Mouse (Mus musculus) forebrain, embryonic 10.5 days (tissue): ENCODE results near the gene Ubac2. TPM values are rescaled to one million over a fixed set of nuclear protein-coding genes. Genes with fewer than 3 reads are reported as not detected.
A peak's percentile ranks its signal among the peaks of the same experiment; 100 is the strongest.

Source experiments
- DNase-seq: peaks from one replicate; pipeline ENCODE4 v3.0.0-alpha.2; 2017; ENCODE audit warnings: low spot score; ENCODE audit errors: extremely low spot score
- H3K27ac ChIP-seq: fragments of 300-500 bp; sonication (generic); 2 replicates; pipeline ENCODE4 v1.5.1; 2016; ENCODE audit warnings: mild to moderate bottlenecking
- H3K27me3 ChIP-seq: fragments of 300-500 bp; sonication (generic); 2 replicates; pipeline ENCODE4 v1.6.1; 2016; ENCODE audit warnings: mild to moderate bottlenecking; ENCODE audit not compliant: poor library complexity, severe bottlenecking
- H3K36me3 ChIP-seq: fragments of 300-500 bp; sonication (generic); replicated peaks from 2 replicates; pipeline ENCODE4 v1.6.1; 2016; ENCODE audit warnings: mild to moderate bottlenecking, moderate library complexity
- H3K4me1 ChIP-seq: fragments of 300-500 bp; sonication (generic); 2 replicates; pipeline ENCODE4 v1.6.1; 2016
- H3K4me3 ChIP-seq: fragments of 300-500 bp; sonication (generic); 2 replicates; pipeline ENCODE4 v1.5.1; 2016; ENCODE audit warnings: mild to moderate bottlenecking, moderate library complexity
- H3K9me3 ChIP-seq: fragments of 300-500 bp; sonication (generic); 2 replicates; pipeline ENCODE4 v1.6.1; 2016; ENCODE audit warnings: mild to moderate bottlenecking, moderate library complexity
- WGBS: fragments of 180-500 bp; shearing (Covaris S2); methylation state at CpG from one replicate; pipeline ENCODE4 v1.1.7; 2016; 5-methylcytosine and 5-hydroxymethylcytosine counted together
- polyA plus RNA-seq: library from polyadenylated mRNA; unstranded; fragments of >200 nt; fragmentation: Nextera tagmentation; extraction: Ambion mirVana; gene quantifications from 2 replicates; pipeline ENCODE4 v1.2.1, GENCODE M21; 2016

The Ubac2 gene
- polyA plus RNA-seq, 1 experiment from 2014 or later = 80.7 TPM

DNA sequence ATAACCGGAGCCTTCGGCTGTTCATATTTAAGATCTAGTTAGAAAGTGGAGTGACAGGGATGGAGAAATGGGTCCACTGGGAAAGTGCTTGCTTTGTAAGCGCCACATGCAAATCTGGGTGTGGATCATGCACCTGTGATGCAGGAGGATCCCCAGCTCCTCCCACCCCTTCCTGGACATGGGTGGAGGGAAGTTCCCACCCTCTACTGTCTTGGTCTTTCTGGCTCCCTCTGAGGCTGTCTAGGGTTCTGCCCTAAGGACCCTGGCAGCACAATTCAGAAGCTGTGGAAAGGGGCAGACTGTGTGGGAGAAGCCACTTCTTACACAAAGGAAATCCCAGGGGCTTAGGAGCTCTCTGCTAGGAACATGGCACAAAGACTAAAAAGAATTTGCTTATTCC lies 53.2 kb downstream of the Ubac2 start:
- Histone ChIP-seq H3K4me1 (0 out of 2 replicates have a peak, but pooled peaks cover 2% of the 10 kb centered on the region), H3K36me3 (peaks cover 31% of the 10 kb centered on the region), H3K9me3 (peaks cover 11% of the 10 kb centered on the region), H3K27ac (peak overlapping the region; percentile 40; the same call in 1 of the 2 replicates), H3K4me3 (no peak overlapping the region), H3K27me3 (no peaks in the 10 kb centered on the region)
- no peak for DNase-seq
- WGBS = 91% methylated on average over 3 of the region's 3 CpGs

DNA sequence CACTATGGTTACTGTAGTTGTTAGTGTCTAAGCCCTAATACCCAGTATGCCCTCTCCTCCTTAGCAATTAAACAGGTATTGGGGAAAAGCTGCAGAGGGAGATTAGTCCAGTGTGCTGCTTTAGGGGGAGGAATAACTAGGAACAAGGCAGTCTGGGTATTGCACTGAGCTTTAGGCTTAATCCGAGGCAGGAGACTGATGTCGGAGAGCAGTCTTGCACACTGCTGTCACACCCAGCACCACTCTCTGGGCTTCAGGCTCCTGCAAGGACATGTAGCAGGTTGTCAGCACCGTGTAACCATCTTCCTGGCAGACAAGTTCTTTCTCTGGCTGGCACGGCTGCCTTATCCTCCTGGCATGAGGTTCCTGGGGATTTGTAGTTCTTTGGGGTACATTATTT lies 53.8 kb downstream of the Ubac2 start:
- Histone ChIP-seq H3K36me3 (peaks cover 34% of the 10 kb centered on the region), H3K4me1 (0 out of 2 replicates have a peak, but pooled peaks cover 2% of the 10 kb centered on the region), H3K27me3 (no peaks in the 10 kb centered on the region), H3K4me3 (no peak overlapping the region), H3K9me3 (peaks cover 11% of the 10 kb centered on the region), H3K27ac (0 out of 2 replicates have a peak overlapping the region, but pooled peaks have one; percentile 40)
- 90% methylated on average over 4 of the region's 4 CpGs for WGBS
- DNase-seq = peak; percentile 13

DNA sequence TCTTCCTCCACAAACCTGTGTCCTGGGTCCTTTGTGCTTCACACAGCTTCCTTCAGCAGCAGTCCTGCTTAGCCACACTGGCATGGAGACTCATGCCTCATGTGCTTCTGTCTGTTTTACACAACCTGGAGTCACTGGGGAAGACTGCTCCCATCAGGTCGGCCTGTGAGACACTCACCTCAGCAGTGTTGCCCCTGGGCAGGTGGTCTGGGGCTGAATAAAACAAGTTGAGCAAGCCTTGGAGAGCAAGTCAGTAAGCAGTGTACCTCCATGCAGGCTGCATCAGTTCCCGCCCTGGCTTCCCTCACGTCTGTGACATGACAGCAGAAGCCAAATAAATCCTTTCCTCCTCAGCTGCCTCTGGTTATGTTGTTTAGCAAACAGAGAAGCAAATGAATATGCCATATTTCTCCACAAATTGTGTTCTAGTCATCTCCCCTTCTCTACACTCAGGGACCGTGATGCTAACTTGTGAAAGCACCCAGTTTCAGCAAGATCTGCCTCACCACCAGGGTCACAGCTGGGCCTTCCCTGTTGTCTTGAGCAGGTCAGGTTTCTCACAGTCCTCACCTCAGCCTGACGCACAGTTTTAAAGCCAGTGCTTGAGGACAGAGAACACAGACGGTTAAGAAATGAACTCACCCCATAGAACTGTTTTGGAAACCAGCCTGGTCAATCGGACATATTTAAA lies 55.6 kb downstream of the Ubac2 start:
- H3K36me3 ChIP-seq = peaks cover 34% of the 10 kb centered on the region
- peaks cover 11% of the 10 kb centered on the region for H3K9me3 ChIP-seq
- H3K4me3 ChIP-seq = no peak overlapping the region
- peak; percentile 4 for DNase-seq
- no peaks in the 10 kb centered on the region for H3K27me3 ChIP-seq
- H3K4me1 ChIP-seq = 0 out of 2 replicates have a peak, but pooled peaks cover 2% of the 10 kb centered on the region
- H3K27ac ChIP-seq = no peak overlapping the region
- 95% methylated on average over 7 of the region's 7 CpGs for WGBS

DNA sequence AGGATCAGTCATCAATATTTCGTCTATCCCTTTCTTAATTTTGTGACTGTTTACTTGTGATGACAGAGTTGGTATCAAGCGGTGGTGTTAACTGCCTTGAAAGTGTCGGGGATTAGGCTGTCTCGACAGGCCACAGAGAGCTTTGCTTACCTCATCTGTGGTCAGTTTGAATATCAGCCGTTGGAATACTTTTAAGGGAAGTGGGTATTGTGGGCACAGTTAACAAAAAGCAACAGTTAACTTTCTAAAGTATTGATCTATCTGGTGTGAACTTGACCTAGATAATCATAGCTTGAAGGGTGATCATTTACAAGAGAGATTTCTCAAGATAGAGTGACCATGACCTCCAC lies 56.2 kb downstream of the Ubac2 start:
- Histone ChIP-seq H3K9me3 (peaks cover 11% of the 10 kb centered on the region), H3K36me3 (peaks cover 34% of the 10 kb centered on the region), H3K4me3 (no peak overlapping the region), H3K4me1 (0 out of 2 replicates have a peak, but pooled peaks cover 2% of the 10 kb centered on the region), H3K27ac (no peak overlapping the region), H3K27me3 (no peaks in the 10 kb centered on the region)
- WGBS = 96% methylated on average over 5 of the region's 5 CpGs
- no peak for DNase-seq

DNA sequence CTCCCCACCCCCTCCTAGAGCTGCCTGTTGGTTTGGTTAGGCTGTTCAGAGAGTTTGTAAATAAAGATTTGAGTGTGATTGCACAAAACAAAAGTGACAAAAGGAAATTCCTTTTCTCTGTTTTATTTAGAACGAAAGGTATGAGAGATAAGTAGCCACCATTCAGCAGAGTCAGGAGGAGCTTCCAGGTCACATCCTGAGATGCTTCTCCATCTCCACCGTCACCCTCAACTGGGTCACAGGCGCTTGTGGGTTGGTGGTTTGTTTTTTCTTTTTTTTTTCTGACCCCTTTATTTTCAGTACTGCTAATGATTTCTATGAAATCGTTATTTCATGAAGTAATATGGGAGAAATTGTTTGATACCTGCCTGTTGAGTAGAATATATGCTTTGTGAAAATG lies 57.9 kb downstream of the Ubac2 start:
- Histone ChIP-seq H3K4me1 (0 out of 2 replicates have a peak, but pooled peaks cover 2% of the 10 kb centered on the region), H3K27me3 (no peaks in the 10 kb centered on the region), H3K9me3 (peaks cover 11% of the 10 kb centered on the region), H3K4me3 (no peak overlapping the region), H3K27ac (no peak overlapping the region), H3K36me3 (peaks cover 37% of the 10 kb centered on the region)
- 88% methylated on average over 4 of the region's 4 CpGs for WGBS
- no peak for DNase-seq

DNA sequence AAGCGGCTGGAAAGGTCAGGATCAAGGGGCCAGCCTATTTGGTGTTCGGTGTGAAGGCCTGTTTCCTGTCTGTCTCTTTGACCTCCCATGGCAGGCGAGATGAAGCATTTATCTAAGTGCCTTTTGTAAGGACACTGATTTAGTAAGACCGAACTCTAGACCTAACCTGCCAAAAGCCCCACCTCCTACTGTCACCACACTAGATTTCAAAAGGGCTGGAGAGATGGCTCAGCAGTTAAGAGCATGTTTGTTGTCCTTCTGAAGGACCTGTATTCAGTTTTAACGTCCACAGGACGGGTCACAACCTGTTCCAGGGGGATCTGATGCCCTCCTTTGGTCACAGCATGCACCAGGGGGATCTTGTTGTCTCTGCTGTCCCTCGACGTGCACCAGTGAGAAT lies 58.4 kb downstream of the Ubac2 start:
- H3K4me1 ChIP-seq = no peaks in the 10 kb centered on the region
- H3K27me3 ChIP-seq = no peaks in the 10 kb centered on the region
- no peak for DNase-seq
- 84% methylated on average over 8 of the region's 8 CpGs for WGBS
- H3K27ac ChIP-seq = no peak overlapping the region
- peaks cover 11% of the 10 kb centered on the region for H3K9me3 ChIP-seq
- H3K4me3 ChIP-seq = no peak overlapping the region
- peaks cover 37% of the 10 kb centered on the region for H3K36me3 ChIP-seq

DNA sequence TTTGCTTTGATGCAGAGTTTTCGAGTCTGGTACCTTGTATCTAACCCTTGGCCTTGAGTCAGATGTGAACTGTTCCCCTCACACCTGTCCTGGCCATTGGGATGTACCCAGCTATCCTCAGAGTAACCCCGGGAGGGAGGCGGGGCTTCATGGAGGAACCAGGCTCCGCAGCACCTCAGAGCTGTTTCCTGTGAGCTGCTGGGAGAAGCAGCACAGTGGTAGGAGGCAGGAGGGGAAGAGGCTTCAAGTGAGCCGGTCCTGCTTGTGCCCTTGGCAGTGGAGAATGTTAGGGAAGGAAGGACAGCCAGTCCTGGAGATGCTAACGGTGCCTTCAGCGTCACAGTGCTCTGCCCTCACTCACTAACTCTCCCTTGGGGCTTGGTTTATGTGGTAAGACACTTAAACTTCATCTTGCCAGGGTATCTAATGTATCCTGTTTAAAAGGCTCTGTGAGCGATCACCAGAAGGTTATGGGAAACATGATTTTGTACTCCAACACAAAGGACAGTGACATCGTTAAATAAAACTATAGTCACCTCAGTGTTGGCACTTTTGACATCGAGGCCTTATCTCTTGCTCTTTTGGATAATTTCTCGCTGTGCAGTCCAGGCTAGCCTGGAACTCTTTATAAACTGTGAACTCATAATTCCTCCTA lies 59.3 kb downstream of the Ubac2 start:
- no peaks in the 10 kb centered on the region for H3K4me1 ChIP-seq
- WGBS = 84% methylated on average over 11 of the region's 11 CpGs
- H3K27ac ChIP-seq = no peak overlapping the region
- DNase-seq = peak; percentile 10
- H3K27me3 ChIP-seq = no peaks in the 10 kb centered on the region
- peaks cover 37% of the 10 kb centered on the region for H3K36me3 ChIP-seq
- no peak overlapping the region for H3K4me3 ChIP-seq
- H3K9me3 ChIP-seq = peaks cover 12% of the 10 kb centered on the region

DNA sequence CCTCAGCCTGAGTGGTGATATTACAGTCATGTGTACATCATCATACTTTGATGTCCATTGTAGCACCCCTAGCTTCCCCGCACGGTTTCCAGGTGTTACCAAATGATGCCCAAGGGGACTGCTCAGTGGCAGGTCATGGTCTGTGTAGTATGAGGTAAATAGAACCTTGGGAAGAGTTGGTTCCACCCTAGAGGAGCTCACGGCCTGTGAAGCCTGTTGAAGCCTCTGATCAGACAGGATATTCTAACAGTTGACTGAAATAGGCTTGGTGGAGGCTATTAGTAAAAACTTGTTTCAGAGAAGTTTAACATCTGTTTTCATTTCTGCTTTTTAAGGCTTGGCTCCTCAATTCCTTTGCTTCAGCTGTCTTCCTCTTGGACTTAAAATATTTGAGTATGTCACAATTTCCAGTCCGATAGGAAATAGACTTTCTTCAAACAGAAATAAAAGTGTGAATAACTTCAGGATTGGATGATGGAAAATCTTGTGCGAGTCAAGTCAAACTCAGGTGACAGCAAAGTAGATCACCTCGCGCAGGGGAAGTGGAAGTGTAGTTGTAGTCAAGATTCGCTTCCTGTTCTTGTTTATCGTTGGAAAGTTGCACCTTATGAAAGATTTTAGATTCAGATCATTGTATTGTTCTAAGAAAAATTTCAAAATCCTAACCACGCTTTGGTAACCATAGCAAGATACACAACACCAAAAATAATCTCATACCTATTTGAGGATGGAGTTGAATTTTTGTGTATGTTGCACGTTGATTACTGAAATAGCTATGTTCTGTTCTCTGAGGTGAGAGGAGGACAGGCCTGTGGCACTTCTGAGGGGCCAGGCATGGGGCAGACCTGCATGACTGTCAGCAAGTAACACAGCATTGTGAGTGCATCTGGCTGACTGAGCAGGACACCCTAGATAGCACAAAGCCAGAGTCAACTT lies 60.1 kb downstream of the Ubac2 start:
- no peak overlapping the region for H3K4me3 ChIP-seq
- DNase-seq = no peak
- peaks cover 36% of the 10 kb centered on the region for H3K36me3 ChIP-seq
- H3K27me3 ChIP-seq = no peaks in the 10 kb centered on the region
- H3K9me3 ChIP-seq = peaks cover 19% of the 10 kb centered on the region
- H3K27ac ChIP-seq = no peak overlapping the region
- 92% methylated on average over 11 of the region's 11 CpGs for WGBS
- H3K4me1 ChIP-seq = no peaks in the 10 kb centered on the region

DNA sequence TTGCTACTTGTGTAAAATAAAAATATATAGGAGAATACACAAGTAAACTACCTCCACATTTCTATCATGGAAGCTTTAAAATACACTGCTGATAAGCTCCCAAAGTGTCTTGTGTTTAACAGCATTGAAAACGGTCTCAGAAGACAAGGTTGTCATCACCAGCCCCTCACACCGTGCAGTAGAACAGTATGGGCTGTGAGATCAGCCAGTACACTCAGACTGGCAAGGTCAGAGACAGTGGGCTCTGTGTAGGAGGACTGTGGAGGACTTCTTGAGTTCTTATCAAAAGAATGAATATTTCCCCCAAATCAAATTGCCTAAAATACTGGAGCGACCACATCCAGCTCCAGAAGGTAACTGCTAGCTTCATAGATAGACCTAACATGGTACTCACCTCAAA lies 61.2 kb downstream of the Ubac2 start:
- H3K4me3 ChIP-seq = no peak overlapping the region
- peaks cover 25% of the 10 kb centered on the region for H3K36me3 ChIP-seq
- no peak for DNase-seq
- no peaks in the 10 kb centered on the region for H3K4me1 ChIP-seq
- H3K27me3 ChIP-seq = no peaks in the 10 kb centered on the region
- H3K27ac ChIP-seq = no peak overlapping the region
- H3K9me3 ChIP-seq = peaks cover 28% of the 10 kb centered on the region
- WGBS = 96% methylated on average over 3 of the region's 3 CpGs

DNA sequence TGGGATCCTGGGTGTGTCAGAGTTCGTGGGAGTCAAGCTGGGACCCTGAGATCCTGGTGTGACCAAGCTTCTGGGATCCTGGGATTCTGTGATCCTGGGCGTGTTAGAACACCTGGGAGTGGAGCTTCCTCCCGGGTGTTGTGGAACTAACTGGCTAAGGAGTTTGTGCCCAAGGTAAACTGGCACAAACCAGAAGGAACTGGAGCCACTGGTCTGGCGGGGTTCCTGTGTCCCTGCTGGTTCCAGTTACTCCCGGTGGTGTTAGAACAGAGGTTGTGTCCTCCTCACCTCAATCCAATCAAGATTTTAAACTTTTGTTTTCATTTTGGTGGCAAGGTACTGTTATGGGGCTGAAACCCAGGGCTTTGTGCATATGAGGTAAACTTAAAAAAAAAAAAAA lies 67.7 kb downstream of the Ubac2 start:
- peak; percentile 12 for DNase-seq
- WGBS = 80% methylated on average over 5 of the region's 5 CpGs

DNA sequence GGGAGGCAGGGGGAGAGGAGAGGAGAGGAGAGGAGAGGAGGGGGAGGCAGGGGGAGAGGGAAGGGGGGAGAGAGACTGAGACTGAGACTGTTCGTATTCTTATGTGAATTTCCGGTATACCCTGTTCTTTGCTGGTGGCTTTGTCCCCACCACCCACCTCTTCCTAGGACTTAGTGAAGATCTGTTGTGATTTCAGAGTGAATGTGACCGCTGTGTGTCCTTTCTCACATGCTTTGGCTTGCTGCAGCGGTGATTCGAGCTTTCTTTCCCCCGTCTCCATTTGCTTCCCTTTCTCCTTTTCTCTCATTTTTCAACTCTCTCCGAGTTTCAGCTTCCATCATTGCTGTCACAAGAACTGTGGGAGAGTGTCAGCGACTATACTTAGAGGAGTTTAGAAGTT lies 68.3 kb downstream of the Ubac2 start:
- DNase-seq = peak; percentile 9
- Histone ChIP-seq H3K36me3 (0 out of 2 replicates have a peak, but pooled peaks cover 2% of the 10 kb centered on the region), H3K27me3 (no peaks in the 10 kb centered on the region), H3K4me1 (no peaks in the 10 kb centered on the region), H3K27ac (no peak overlapping the region), H3K4me3 (no peak overlapping the region), H3K9me3 (peaks cover 18% of the 10 kb centered on the region)
- WGBS = 86% methylated on average over 8 of the region's 8 CpGs

More for the DNA sequence above, 67.7 kb downstream of the Ubac2 start:
- H3K36me3 ChIP-seq = 0 out of 2 replicates have a peak, but pooled peaks cover 2% of the 10 kb centered on the region
- no peak overlapping the region for H3K27ac ChIP-seq
- no peaks in the 10 kb centered on the region for H3K27me3 ChIP-seq
- H3K4me1 ChIP-seq = no peaks in the 10 kb centered on the region
- no peak overlapping the region for H3K4me3 ChIP-seq
- H3K9me3 ChIP-seq = peaks cover 18% of the 10 kb centered on the region

DNA sequence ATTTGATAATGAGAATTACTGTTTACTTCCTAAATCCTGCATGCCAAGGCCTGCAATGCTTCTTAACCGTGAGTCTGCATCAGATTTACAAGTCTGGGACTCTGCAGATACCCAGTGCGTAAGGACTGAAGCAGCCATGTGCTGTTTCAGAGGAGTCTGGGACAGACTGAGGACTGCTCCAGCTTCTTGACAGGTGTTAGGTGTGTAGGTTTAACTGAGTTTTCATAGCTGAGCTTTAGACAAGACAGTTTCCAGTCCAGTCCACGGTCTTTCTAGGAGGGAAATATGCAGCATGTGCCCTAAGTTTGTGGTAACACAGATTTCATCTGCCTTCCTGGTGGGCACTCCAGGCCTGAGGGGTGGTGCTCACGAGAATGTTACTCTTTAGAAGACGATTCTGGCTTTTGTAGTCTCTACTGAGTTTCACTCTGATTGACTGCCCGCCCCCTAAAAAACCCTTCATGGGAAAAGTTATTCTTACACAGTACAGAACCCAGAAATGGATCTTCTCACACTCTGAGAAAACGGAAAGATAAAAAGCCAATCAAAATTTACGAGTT lies 68.9 kb downstream of the Ubac2 start:
- no peak for DNase-seq
- Histone ChIP-seq H3K27ac (no peak overlapping the region), H3K4me1 (no peaks in the 10 kb centered on the region), H3K4me3 (no peak overlapping the region), H3K36me3 (0 out of 2 replicates have a peak, but pooled peaks cover 2% of the 10 kb centered on the region), H3K27me3 (no peaks in the 10 kb centered on the region), H3K9me3 (peaks cover 18% of the 10 kb centered on the region)
- 87% methylated on average over 8 of the region's 8 CpGs for WGBS
